Mouse (Mus musculus): ENCODE measurements around the gene Afmid. TPM values are rescaled to one million over a fixed set of nuclear protein-coding genes. Genes with fewer than 3 reads are reported as not detected.

Gene Afmid
- polyA plus RNA-seq, 2 experiments: 5.3 to 10.4 TPM

GRCm38 (mm10) chr11:117790286-117790685 is 35.4 kb upstream of the Afmid start:
- Histone ChIP-seq H3K4me2 (replicated peaks; ENCODE audit: low read depth, low read length, severe bottlenecking) (peak overlapping the region; percentile 28; the same call in 1 of the 2 replicates), H3K9ac (ENCODE audit: low read depth, low read length, severe bottlenecking) (no peak overlapping the region), H3K4me1 (ENCODE audit: control insufficient read depth, insufficient read depth, low read length) (peaks cover 11% of the 10 kb centered on the region), H3K4me3 (replicated peaks; ENCODE audit: low read length) (no peak overlapping the region), H3K9me3 (ENCODE audit: control insufficient read depth, low read length) (no peaks in the 10 kb centered on the region), H3K27ac (replicated peaks; ENCODE audit: low read depth, low read length) (no peak overlapping the region), H3K36me3 (ENCODE audit: control insufficient read depth, insufficient read depth, low read length) (no peaks in the 10 kb centered on the region), H3K27me3 (ENCODE audit: control insufficient read depth, insufficient read depth, low read length) (no peaks in the 10 kb centered on the region)
- no peak for TF ChIP-seq POLR2A (IDR thresholded peaks at IDR 0.05; ENCODE audit: borderline replicate concordance, extremely low read depth, insufficient read depth, insufficient read length)
- peak; percentile 16; the same call in 1 of the 2 replicates for ATAC-seq (ENCODE audit: low FRiP score, low read depth)
- DNase-seq (ENCODE audit: low spot score): peak; percentile 62
- 7% methylated on average over 14 of the region's 14 CpGs for WGBS

GRCm38 (mm10) chr11:117790703-117791440 is 34.9 kb upstream of the Afmid start:
- 0 out of 2 replicates have a peak, but pooled peaks have one; percentile 11 for ATAC-seq (ENCODE audit: low FRiP score, low read depth)
- WGBS: 30% methylated on average over 23 of the region's 23 CpGs

GRCm38 (mm10) chr11:117791441-117791761 is 34.3 kb upstream of the Afmid start:
- no peaks in the 10 kb centered on the region for H3K27me3 ChIP-seq (ENCODE audit: control insufficient read depth, insufficient read depth, low read length)
- ATAC-seq (ENCODE audit: low FRiP score, low read depth): no peak
- H3K9ac ChIP-seq (ENCODE audit: low read depth, low read length, severe bottlenecking): no peak overlapping the region
- no peak for DNase-seq (ENCODE audit: low spot score)
- no peaks in the 10 kb centered on the region for H3K36me3 ChIP-seq (ENCODE audit: control insufficient read depth, insufficient read depth, low read length)
- no peak overlapping the region for H3K27ac ChIP-seq (replicated peaks; ENCODE audit: low read depth, low read length)
- WGBS: 88% methylated on average over 9 of the region's 9 CpGs
- TF ChIP-seq POLR2A (IDR thresholded peaks at IDR 0.05; ENCODE audit: borderline replicate concordance, extremely low read depth, insufficient read depth, insufficient read length): no peak
- peaks cover 11% of the 10 kb centered on the region for H3K4me1 ChIP-seq (ENCODE audit: control insufficient read depth, insufficient read depth, low read length)
- H3K4me2 ChIP-seq (replicated peaks; ENCODE audit: low read depth, low read length, severe bottlenecking): no peak overlapping the region
- H3K4me3 ChIP-seq (replicated peaks; ENCODE audit: low read length): no peak overlapping the region
- no peaks in the 10 kb centered on the region for H3K9me3 ChIP-seq (ENCODE audit: control insufficient read depth, low read length)

More at GRCm38 (mm10) chr11:117790703-117791440, 34.9 kb upstream of the Afmid start:
- H3K4me2 ChIP-seq (replicated peaks; ENCODE audit: low read depth, low read length, severe bottlenecking): peak overlapping the region; percentile 28; the same call in 1 of the 2 replicates
- H3K9ac ChIP-seq (ENCODE audit: low read depth, low read length, severe bottlenecking): no peak overlapping the region
- H3K27me3 ChIP-seq (ENCODE audit: control insufficient read depth, insufficient read depth, low read length): no peaks in the 10 kb centered on the region
- no peaks in the 10 kb centered on the region for H3K9me3 ChIP-seq (ENCODE audit: control insufficient read depth, low read length)
- no peak overlapping the region for H3K4me3 ChIP-seq (replicated peaks; ENCODE audit: low read length)
- H3K36me3 ChIP-seq (ENCODE audit: control insufficient read depth, insufficient read depth, low read length): no peaks in the 10 kb centered on the region
- peaks cover 11% of the 10 kb centered on the region for H3K4me1 ChIP-seq (ENCODE audit: control insufficient read depth, insufficient read depth, low read length)
- no peak for TF ChIP-seq POLR2A (IDR thresholded peaks at IDR 0.05; ENCODE audit: borderline replicate concordance, extremely low read depth, insufficient read depth, insufficient read length)
- no peak overlapping the region for H3K27ac ChIP-seq (replicated peaks; ENCODE audit: low read depth, low read length)
- no peak for DNase-seq (ENCODE audit: low spot score)

GRCm38 (mm10) chr11:117792281-117792888 is 33.3 kb upstream of the Afmid start:
- no peaks in the 10 kb centered on the region for H3K27me3 ChIP-seq (ENCODE audit: control insufficient read depth, insufficient read depth, low read length)
- no peak overlapping the region for H3K27ac ChIP-seq (replicated peaks; ENCODE audit: low read depth, low read length)
- ATAC-seq (ENCODE audit: low FRiP score, low read depth) (peak; percentile 28; the same call in 1 of the 2 replicates), DNase-seq (ENCODE audit: low spot score) (peak; percentile 52)
- peaks cover 11% of the 10 kb centered on the region for H3K4me1 ChIP-seq (ENCODE audit: control insufficient read depth, insufficient read depth, low read length)
- H3K36me3 ChIP-seq (ENCODE audit: control insufficient read depth, insufficient read depth, low read length): no peaks in the 10 kb centered on the region
- peak overlapping the region; percentile 18; the same call in 1 of the 2 replicates for H3K9ac ChIP-seq (ENCODE audit: low read depth, low read length, severe bottlenecking)
- H3K4me3 ChIP-seq (replicated peaks; ENCODE audit: low read length): no peak overlapping the region
- H3K4me2 ChIP-seq (replicated peaks; ENCODE audit: low read depth, low read length, severe bottlenecking): peak overlapping the region; percentile 36
- no peak for TF ChIP-seq POLR2A (IDR thresholded peaks at IDR 0.05; ENCODE audit: borderline replicate concordance, extremely low read depth, insufficient read depth, insufficient read length)
- 6% methylated on average over 20 of the region's 22 CpGs for WGBS
- no peaks in the 10 kb centered on the region for H3K9me3 ChIP-seq (ENCODE audit: control insufficient read depth, low read length)

- H3K27ac ChIP-seq (replicated peaks; ENCODE audit: low read depth, low read length): no peak overlapping the region
- H3K27me3 ChIP-seq (ENCODE audit: control insufficient read depth, insufficient read depth, low read length): no peaks in the 10 kb centered on the region
- no peak overlapping the region for H3K4me2 ChIP-seq (replicated peaks; ENCODE audit: low read depth, low read length, severe bottlenecking)
- 43% methylated on average over 4 of the region's 4 CpGs for WGBS
- no peaks in the 10 kb centered on the region for H3K36me3 ChIP-seq (ENCODE audit: control insufficient read depth, insufficient read depth, low read length)
- peaks cover 11% of the 10 kb centered on the region for H3K4me1 ChIP-seq (ENCODE audit: control insufficient read depth, insufficient read depth, low read length)
- H3K4me3 ChIP-seq (replicated peaks; ENCODE audit: low read length): no peak overlapping the region
- no peak for TF ChIP-seq POLR2A (IDR thresholded peaks at IDR 0.05; ENCODE audit: borderline replicate concordance, extremely low read depth, insufficient read depth, insufficient read length)
- no peak overlapping the region for H3K9ac ChIP-seq (ENCODE audit: low read depth, low read length, severe bottlenecking)
- no peak for ATAC-seq (ENCODE audit: low FRiP score, low read depth)
- no peaks in the 10 kb centered on the region for H3K9me3 ChIP-seq (ENCODE audit: control insufficient read depth, low read length)
- no peak for DNase-seq (ENCODE audit: low spot score)
Observed at GRCm38 (mm10) chr11:117794035-117794551, 31.6 kb upstream of the Afmid start.

Data from limb, embryonic 14.5 days (tissue).